In genomic region chr6:54590691-54591090, GRCm38 (mm10) we compare ENCODE assay signal across 23 mouse cellular contexts. TPM values are rescaled to one million over a fixed set of nuclear protein-coding genes. Genes with fewer than 3 reads are reported as not detected.
"Had no signal": no experiment of that assay in that cellular context is flagged by ENCODE, and none has a peak within 500 bp of the region (broad histone marks: within the 10 kb centered on the region; RNA-seq: fewer than 3 reads in every experiment).

No protein-coding gene starts in this region.

- H3K4me2 ChIP-seq: liver, embryonic 12.5 days; midbrain, embryonic 15.5 days had no signal

- H3K27ac ChIP-seq: liver, embryonic 12.5 days; liver, embryonic 15.5 days; midbrain, embryonic 12.5 days; midbrain, embryonic 15.5 days; neural tube, embryonic 15.5 days; stomach, postnatal 0 days had no signal

- H3K9ac ChIP-seq: liver, embryonic 12.5 days; liver, embryonic 15.5 days; midbrain, embryonic 12.5 days; midbrain, embryonic 15.5 days; neural tube, embryonic 15.5 days had no signal

- ATAC-seq: liver, embryonic 12.5 days; midbrain, embryonic 15.5 days had no signal

- DNase-seq: kidney, adult 18-20 months; kidney, adult 9 months; kidney, postnatal 14 days; kidney, postnatal 4 days; liver; lung, adult 18-20 months; lung, postnatal 14 days; lung, postnatal 4 days; right cerebral cortex, adult 18-20 months; right cerebral cortex, postnatal 14 days; right cerebral cortex, postnatal 4 days; thymus, adult 2 months; thymus, postnatal 14 days; thymus, postnatal 4 days had no signal

- H3K36me3 ChIP-seq: liver, embryonic 12.5 days; liver, embryonic 15.5 days; midbrain, embryonic 12.5 days; midbrain, embryonic 15.5 days; neural tube, embryonic 15.5 days had no signal

- H3K4me3 ChIP-seq: liver, embryonic 12.5 days; liver, embryonic 15.5 days; midbrain, embryonic 12.5 days; midbrain, embryonic 15.5 days; myocyte; neural tube, embryonic 15.5 days had no signal

- H3K27me3 ChIP-seq: midbrain, embryonic 12.5 days; midbrain, embryonic 15.5 days; neural tube, embryonic 15.5 days had no signal

- H3K9me3 ChIP-seq: liver, embryonic 12.5 days; liver, embryonic 15.5 days; midbrain, embryonic 12.5 days; midbrain, embryonic 15.5 days; neural tube, embryonic 15.5 days had no signal

RNA-seq across cellular contexts. Expression of gene Fkbp14, which starts 6.4 kb away (rescaled TPM):
- total RNA-seq: monocyte, adult 5-6 weeks had no signal

RNA-seq across cellular contexts. Expression of gene Scrn1, which starts 24.4 kb away (rescaled TPM):
- total RNA-seq: megakaryocyte-erythroid progenitor cell, adult 5-6 weeks; monocyte, adult 5-6 weeks had no signal
